Mouse (Mus musculus): Measurements from ENCODE around the gene Ugt1a8.

GRCm38 (mm10) chr1:88104667-88105430, 17.2 kb downstream of the Ugt1a8 start:
- TF ChIP-seq CTCF (IDR thresholded peaks at IDR 0.05; ENCODE audit: low read depth, low read length) (no peak), POLR2A (IDR thresholded peaks at IDR 0.05; ENCODE audit: extremely low read depth, insufficient read depth, low read length) (no peak)
